Mouse (Mus musculus) left cerebral cortex, adult 8-10 months (tissue): ENCODE data around the gene Rerg. TPM values are rescaled to one million over a fixed set of nuclear protein-coding genes. Genes with fewer than 3 reads are reported as not detected.

Experiments used
- DNase-seq, 2 experiments: peaks; one replicate each; pipeline ENCODE4 v3.0.0; 2022; ENCODE audit warnings: low spot score in 2 of 2
- total RNA-seq, 4 experiments: library from RNA; stranded (reverse); gene quantifications; 2 replicates each; pipeline ENCODE4 v1.2.4; 2022

The Rerg gene
- 10 to 100 TPM; 13.6 to 17.9 (median 15.1) TPM for total RNA-seq

DNA sequence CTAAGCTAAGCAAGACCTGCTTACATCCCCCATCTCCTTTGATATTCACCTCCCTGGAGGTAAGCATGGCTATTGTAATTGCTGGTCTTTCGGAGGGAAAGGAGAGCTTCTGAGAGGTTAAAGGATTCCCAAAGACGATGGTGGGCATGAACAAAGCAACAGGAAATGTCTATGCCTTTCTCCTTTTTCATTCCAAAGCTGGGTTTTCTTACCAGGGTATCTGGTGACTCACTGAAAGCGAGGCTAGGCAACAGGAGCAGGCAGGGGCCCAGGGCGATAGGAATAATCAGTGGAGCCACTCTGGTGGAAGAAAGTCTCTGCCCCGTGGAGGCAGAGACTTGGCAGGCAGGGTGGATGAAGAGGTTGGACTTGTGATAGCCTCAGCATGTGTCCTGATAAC, at the start of gene Rerg:
Gene Rerg (minus strand): TSS at position 272 of the 400 bp plus-strand sequence.
- no peak for DNase-seq

DNA sequence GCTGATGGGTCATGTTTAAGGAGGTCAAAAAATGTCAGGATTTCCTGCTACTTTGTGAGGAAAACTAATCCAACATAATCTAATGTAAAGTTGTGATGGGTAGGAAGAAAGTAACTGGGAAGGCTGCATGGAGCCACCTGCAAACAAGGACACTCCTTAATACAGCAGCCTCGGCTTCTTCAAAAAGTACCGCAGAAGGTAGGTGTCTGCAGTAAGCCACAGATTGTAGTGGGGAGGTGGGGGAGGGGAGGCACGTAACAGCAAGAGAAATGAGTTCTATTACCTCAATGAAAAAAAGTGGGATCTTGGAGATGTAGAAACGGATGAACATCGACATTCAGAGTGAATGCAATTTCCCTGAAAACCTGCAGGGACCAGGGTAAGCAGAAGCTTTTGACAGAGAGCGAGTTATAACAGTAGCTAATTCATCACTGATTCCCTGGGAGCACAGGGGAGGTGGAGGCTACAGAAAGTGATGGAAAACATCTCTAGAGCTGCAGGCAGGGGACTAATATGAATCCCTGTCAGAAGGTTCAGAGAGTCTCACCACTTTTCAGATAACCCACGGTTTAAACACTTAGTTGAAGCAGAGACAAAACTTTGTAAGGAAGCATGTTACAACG, 47.7 kb upstream of the Rerg start:
- no peak for DNase-seq

DNA sequence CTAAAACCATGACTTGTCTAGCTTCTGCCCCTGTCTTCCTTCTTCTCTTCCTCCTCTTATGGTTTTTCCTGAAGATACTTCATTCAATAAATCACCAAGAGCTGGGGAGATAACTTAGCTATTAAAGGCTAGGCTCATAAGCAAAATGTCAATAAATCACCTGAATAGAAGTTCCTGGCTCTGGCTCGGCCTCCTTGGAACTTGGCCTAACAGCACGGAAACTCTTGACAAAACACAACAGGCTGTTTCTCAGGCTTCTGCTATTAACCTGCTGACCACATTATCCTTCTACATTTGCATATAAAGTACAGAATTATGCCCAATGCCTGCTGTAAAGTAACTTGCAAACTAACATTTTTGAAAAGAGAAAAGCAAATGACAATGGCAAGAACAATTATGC, 41.1 kb upstream of the Rerg start:
- no peak for DNase-seq

DNA sequence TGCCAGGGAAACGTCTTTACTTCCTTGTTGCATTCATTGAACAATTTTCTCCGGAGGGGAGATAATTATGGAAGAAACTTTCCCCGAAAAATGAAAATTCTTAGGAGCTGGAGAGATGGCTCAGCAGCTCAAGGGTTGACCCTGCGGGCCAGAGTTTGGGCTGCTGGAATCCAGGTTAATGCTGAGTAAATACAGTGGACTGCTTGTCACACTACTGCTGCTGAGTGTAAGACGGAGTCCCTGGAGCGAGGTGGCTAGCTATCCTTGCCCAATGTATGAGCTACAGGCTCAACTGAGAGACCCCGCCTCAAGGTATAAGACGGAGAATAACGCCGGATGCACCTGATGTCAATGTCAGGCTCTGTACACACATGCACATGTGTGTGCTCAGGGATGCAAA, 40.7 kb upstream of the Rerg start:
- no peak for DNase-seq

DNA sequence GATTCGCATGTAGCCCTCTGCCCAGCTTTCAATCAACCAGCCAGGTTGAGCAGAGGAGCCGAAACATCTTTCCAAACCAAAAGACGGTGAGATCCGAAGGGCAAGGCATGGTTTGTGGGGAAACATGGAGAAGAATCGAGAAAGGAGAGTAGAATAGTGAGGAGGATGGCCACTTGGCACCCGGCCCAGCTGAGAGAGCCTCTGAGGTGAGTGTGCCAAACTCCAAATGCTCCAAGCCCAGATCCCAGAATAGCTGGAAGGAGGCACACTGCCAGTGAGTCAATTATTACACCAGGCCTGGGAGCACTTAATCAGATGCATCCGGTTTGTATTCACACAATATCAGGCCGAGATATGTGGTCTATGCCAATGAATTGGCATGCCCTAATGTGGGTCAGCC, 39.7 kb upstream of the Rerg start:
- DNase-seq = peak in 1 of 2 experiments; percentile 38

DNA sequence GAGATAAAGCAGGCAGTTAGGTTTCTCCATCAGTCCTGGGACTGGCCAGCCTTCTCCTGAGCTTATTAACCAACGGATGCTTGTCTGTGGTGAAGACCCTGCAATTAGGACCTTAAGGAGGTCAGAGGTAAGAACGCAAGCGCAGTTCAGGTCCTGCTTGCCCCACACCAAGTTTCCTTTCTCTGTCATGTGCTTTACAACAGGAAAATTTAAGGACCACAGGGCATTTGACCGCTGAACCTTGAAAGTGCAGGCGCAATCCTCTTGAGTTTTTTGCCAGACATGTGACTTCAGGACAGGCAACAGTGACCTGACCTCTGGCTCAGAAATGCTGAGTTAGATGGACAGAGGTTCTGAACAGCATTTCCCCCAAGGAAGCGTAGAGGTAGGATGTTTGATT, 36.8 kb upstream of the Rerg start:
- DNase-seq = no peak

DNA sequence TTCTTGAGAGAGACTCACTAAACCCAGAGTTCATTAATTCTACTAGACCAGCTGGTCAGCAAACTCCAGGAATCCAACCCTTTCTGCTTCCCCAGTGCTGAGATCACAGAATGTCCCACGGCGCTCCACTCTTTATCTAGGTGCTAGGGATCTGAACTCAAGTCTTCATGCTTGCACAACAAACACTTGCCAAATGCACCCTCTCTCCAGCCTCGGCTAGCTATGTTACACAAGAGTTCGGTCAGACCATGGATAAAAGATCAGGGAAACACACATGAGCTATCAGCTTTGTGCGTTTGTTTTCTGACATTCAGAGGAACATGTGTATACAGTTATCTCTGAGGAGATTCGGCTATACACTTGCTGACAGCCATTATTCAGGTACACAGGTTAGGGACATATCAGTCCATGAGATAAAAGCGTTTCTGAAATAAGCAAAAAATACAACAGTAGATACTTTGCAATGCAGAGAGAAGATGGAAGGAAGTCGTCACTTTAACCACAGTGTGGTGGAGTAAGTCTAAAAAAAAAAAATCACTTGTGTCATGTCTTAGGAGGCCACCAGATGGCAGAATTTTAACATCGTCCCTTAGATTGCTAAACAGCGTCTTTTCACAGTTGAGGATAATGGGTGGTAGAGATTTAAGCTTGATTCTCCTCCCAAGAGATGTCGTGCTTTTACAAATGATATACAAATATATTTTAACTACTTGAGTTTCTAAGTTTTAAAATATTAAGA, 35.5 kb upstream of the Rerg start:
- no peak for DNase-seq

DNA sequence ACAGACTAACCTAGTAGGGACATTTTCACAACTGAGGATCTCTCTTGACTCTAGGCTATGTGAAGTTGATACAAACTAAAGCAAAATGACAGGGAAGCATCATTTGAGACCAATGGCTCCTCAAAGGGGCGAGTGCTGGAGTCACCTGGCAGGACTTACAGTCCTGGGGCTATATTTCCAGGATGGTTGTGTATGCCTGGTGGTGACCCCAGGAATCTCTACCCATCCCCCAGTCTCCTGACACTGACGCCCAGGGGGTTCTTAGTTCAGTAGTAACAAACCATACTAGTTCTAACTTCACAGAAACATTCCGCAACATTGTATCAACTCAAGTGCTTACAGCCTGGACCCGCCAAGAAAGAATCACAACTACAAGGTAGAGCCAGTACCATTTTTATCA, 32.4 kb upstream of the Rerg start:
- DNase-seq = no peak

DNA sequence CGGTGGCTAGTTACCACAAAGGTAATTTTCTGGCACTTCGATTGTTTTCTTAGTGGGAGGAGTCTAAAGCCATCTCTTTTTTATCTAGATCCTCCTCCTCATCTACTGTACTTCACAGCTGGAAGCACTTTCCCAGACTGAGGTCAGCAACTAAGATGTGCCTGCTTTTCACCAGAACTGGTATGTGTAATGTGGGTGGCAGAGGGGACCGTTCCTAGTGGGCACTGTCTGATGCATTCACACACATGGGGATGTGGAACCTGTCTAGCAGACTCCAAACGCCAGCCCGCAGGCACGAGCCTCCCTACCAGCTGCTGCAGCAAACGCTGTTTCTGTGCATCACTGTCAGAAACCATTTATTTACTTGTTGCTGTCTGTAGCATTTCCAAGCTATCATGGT, 31.3 kb upstream of the Rerg start:
- no peak for DNase-seq

DNA sequence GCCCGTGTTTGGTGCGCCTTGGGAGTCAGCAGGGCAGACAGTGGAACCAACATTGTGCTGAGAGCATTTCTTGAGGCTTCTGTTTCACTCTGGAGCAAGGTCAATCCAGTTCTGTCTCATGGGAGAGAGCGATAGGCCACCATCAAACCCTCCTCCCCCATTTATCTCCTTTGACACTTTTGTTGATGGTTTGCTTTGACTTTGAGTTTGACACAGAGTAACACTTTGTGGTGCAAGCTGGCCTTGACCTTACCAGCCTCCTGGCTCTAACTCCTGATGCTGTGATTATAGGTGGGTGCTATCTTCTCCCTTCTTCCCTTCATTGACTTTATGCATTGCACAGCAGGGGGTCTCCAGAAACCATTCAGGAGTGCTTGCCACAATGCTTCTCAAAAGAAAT, 30.9 kb upstream of the Rerg start:
- DNase-seq = no peak

DNA sequence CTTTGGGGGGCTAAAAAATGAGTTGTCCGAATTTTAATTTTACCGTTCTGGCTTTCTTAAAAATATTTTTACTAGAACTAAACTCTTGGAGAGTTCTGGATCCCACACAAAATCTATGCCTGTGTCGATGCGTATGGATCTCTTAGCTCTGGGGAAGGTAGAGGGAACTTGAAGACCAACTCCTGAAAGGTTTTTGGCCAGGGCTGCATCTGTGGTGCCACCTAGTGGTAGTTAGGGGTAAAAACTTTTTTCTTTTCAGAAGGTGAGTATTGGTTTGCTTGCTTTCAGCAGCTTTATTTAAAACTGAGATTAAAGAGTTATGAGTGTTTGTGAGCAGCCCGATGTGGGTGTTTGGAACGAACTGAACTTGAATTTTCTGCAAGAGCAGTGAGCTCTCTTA, 21.8 kb upstream of the Rerg start:
- no peak for DNase-seq

DNA sequence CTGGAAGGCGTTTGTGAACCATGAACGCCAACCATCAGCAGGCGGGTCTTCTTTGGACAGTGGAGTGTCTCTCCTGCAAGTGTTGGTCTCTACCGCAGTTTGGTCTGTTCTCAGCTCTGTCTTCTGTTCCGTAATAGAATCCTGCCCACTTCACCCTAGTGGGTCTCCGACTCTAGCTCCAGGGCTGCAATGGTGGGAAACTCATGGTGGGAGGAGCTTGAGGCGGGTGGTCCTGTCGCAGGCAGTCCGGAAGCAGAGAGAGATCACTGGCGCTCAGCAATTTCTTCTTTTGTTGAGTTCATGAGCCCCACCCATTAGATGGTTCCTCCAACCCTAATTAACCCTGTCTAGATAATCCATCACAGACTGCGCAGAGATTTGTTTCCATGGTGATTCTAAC, 20.7 kb upstream of the Rerg start:
- no peak for DNase-seq

DNA sequence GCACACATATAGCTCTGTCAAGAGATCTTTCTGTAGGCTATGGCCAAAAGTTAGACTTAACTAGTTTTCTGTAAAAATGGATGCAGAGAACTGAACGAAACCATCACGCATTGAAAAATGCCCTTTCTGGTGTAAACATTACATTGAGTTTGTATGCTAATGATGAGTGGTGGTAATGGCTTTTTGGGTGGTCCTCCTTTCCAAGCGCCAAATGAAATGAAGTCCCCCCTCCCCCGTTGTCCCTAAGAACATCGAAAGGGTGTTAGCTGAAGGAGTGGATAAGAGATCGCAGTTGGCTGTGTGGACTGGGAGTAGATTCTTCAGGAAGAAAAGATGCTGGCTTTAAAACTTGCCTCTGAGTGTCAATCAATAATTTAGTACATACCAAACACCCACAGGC, 20.3 kb upstream of the Rerg start:
- DNase-seq = no peak

DNA sequence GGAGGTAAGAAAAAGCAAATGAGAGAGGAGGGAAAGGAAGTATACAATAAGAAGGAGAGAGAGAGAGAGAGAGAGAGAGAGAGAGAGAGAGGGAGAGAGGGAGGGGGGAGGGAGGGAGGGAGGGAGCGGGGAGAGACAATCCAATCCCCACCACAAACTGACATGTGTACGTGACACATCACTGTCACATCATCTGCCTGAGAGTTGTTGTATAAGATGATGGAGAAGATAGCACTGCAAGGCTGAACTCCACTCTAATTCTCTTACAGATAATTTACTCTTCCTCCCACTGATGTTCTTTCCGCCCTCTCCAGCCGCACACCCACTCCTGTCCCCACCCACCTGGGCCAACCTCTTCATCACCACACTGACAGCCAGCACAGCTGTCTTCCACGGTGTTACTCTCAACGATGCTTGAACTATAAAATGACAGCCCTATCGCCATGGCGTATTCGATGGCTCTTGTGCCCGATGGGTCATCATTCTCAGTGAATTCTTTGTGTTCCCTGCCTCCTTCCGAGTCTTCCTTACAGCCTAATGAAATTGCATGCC, 18.2 kb upstream of the Rerg start:
- DNase-seq = no peak

DNA sequence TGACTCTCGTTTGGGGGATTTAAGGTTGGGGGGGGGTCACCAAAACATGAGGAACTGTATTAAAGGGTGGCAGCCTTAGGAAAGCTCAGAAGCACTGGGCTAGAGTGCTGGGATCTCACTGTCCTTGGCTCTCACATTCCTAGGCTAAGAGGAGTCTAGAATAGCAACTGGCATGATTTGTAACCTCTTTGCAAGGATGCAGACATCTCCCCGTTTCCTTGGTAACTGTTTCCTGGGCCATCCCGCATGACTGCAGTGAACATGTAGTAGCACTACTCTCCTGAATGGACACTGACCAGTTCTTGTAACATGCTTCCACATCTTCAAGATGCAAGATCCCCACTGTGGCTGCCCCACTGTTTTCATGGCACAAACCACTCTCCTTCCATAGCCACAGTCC, 17.1 kb upstream of the Rerg start:
- DNase-seq = no peak

DNA sequence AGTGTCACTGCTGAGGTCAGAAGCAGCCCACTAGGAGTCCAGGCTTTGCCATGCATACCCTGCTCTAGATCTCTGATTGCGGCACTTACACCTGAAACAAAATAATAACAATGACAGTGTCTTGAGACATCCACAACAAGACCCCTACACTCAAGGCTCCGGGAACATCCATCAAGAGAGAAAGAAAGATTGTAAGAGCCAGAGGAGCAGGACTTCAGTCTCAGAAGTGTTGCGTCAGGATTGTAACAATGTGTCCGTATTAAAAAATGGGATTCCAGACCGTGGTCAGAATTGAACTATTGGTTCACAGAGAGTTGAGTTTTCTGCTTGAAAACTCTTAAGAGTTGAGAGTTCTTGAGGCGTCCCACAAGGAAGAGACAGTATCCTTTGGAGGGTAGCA, 10.3 kb upstream of the Rerg start:
- no peak for DNase-seq

DNA sequence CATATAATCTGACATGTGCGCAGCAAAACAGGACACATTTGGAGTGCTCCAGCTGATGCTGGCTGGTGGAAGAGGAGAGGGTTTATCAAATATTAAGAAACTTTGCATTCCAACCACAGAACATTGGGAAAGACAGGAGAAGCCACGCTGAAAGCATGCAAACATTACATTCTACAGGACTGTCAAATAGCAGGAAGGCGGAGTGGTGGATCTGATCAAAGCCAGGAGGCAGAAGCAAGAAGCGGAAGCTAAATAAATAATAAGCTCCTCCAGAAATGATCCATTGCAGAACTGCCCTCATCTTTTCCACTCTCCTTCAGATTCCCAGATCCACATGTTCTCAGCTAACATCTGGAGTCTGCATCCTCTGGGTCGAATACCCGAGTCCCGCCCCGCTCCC, 9.8 kb upstream of the Rerg start:
- no peak for DNase-seq

DNA sequence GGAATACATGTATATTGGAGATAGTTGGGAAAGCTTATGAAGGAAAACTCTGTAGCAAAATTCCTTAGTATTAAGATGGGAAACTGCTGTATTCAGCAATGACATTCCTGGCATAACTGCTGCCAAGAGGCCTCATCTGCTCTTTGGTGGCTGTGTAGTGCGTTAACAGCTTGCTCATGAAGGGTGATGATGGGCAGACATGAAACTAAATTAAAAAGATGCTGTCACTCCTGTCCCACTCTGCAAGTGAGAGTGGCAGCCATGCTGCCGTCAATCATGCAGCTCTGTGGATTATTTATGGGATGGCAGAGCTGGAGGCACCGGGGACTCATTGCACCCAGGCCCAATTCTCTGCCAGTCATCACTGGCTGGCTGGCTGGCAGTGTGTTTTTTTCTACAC, 8.7 kb upstream of the Rerg start:
- no peak for DNase-seq

DNA sequence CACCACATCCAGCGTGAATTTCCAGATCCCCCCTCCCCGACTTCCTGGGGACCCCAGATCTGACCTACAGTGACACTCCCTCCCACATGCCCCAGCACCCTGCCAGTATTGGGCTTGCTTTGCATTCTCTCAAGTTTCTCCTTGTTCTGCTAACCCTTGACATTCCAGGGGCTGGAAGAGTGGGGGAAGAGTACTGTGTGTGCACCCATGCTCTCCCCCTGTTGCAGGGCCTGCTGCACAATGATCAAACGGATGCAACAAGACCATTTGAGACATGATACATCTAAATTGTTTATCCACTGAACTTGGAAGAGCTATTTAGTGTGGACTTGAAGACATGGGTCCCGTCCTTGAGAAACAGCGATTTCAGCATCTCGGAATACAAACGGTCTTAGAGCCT, 349 bp upstream of the Rerg start:
- no peak for DNase-seq

DNA sequence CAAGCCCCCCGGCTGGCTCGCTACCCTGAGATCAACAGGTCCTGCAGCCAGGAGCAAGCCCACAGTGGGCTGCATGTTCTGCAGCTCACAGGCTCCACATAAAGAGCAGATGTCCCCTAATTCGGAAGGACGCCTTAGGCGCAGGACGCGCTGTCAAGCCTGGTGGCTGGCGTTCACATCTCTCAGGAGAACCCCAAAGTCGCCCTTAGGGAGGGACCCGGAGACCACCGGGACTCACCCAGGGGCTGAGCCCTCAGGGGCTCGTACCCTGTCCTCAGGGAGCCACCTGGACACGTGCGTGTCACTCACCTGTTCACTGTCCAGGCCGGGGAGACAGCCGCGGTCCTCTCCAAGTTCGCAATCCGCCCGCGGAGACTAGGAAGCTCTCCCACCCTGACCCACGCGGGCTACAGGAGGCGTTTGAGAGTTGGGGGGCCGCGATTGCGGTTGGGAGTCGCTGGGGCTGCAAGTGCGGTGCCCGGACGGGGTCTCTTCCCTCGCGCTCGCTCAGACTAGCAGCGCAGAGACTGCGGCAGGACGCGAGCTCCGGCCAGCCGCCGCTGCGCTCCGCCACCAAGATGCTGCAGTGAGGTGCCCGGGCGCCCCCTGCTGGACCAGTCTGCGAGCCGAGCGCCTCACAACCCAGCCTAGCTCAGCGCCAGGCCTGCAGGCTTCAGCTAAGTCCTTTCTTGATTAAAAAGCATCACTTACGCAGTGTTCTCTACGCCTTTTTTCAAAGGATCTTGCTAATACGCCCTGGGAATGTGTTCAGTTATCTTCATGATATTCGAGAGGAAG, 927 bp downstream of the Rerg start:
- peak; percentile 75 to 91 for DNase-seq

DNA sequence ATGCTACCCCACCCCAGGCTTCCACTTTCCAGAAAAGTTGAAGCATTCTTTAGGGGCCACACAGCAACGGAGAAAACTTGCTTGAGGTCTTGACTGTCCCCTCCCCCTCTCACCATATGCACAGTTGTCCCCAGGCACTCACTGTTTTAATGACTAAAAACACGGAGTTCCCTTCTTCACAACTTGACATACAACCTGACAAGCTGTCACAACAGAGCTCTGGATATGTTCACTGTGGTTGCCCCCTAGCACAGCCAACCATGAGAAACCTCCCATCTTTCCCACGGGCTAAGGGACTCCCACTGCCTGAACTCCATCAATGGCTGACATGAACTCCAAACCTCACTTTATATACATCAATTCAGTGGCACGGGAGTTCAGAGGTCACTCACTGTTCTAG, 3.5 kb downstream of the Rerg start:
- no peak for DNase-seq

DNA sequence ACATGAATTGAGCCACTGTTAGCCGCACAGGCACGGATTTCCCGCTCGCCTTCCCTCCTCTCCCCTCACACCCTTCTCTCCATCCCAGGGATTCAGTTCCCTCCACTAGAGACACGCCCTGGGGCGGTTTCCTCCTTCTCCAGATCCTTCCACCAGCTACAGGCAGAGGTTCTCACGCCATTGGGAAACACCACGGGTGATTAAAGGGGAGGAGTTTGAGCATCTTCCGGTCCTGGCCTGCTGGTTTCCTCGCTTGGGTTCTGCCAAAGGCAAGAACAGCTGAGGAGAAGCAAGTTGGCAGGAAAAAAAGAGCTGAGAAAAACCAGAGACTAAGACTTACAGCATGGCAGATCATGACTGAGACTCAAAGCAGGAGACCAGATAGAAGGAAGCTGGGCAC, 6.7 kb downstream of the Rerg start:
- DNase-seq = no peak
